Mouse (Mus musculus): ENCODE results near the gene Wee2.

- TF ChIP-seq POLR2A (IDR thresholded peaks at IDR 0.05; ENCODE audit: insufficient read depth, low read depth, low read length) (no peak), CTCF (IDR thresholded peaks at IDR 0.05) (no peak), EP300 (IDR thresholded peaks at IDR 0.05; ENCODE audit: insufficient read depth, low read depth, low read length) (no peak)
These were observed 52.0 kb downstream of the Wee2 start, which contains the start of gene Tas2r137 for GRCm38 (mm10) chr6:40490933-40491332.
